Comparison of ENCODE assay signal across 27 mouse cellular contexts in genomic region chr1:194435060-194435459, GRCm38 (mm10).
DNase-seq lines count a peak whose midpoint lies in the region; ATAC-seq and TF ChIP-seq lines count a peak whose summit lies in the region.
"Had no signal": no experiment of that assay in that cellular context is flagged by ENCODE, and none has a peak within 500 bp of the region (broad histone marks: within the 10 kb centered on the region; RNA-seq: fewer than 3 reads in every experiment).

No protein-coding gene starts in this region.

- no peak for TF ChIP-seq CTCF in forebrain, postnatal 0 days (IDR thresholded peaks at IDR 0.05; ENCODE audit: low read depth)

- DNase-seq in forebrain, embryonic 14.5 days (ENCODE audit: low spot score), result peak; percentile 25
- no peak for DNase-seq in forebrain, embryonic 10.5 days (ENCODE audit: extremely low spot score, low spot score)
- DNase-seq in neural tube, embryonic 10.5 days (ENCODE audit: extremely low spot score, low spot score), result no peak
- no peak for DNase-seq in forebrain, postnatal 0 days
- no peak for DNase-seq in limb, embryonic 10.5 days (ENCODE audit: low spot score)
- DNase-seq: adrenal gland, postnatal 10 days; adrenal gland, postnatal 36 days; B cell, adult 2 months; cerebellum, adult 11 months; cerebellum, adult 2 months; cerebellum, adult 9-11 months; cerebellum, postnatal 36 days; gastrocnemius, postnatal 25 days; heart, adult 18-20 months; heart, postnatal 10 days; heart, postnatal 36 days; kidney, adult 11 months had no signal

- no peak overlapping the region for H3K27ac ChIP-seq in forebrain, embryonic 14.5 days (ENCODE audit: low read depth, low read length)
- H3K27ac ChIP-seq in forebrain, embryonic 10.5 days, result no peak overlapping the region
- no peak overlapping the region for H3K27ac ChIP-seq in neural tube, embryonic 14.5 days (ENCODE audit: low read depth, low read length)
- no peak overlapping the region for H3K27ac ChIP-seq in forebrain, postnatal 0 days (ENCODE audit: low read depth, low read length)
- H3K27ac ChIP-seq in limb, embryonic 10.5 days, result no peak overlapping the region
- H3K27ac ChIP-seq: heart, embryonic 15.5 days; hindbrain, embryonic 10.5 days; hindbrain, embryonic 13.5 days; intestine, embryonic 15.5 days had no signal

- no peaks in the 10 kb centered on the region for H3K36me3 ChIP-seq in forebrain, embryonic 14.5 days (ENCODE audit: control insufficient read depth, insufficient read depth, low read length)
- no peaks in the 10 kb centered on the region for H3K36me3 ChIP-seq in forebrain, embryonic 10.5 days (replicated peaks)
- H3K36me3 ChIP-seq in neural tube, embryonic 14.5 days (ENCODE audit: control insufficient read depth, insufficient read depth, low read length), result no peaks in the 10 kb centered on the region
- no peaks in the 10 kb centered on the region for H3K36me3 ChIP-seq in forebrain, postnatal 0 days (ENCODE audit: insufficient read depth)
- H3K36me3 ChIP-seq in limb, embryonic 10.5 days, result no peaks in the 10 kb centered on the region
- H3K36me3 ChIP-seq: G1E; heart, embryonic 12.5 days; heart, embryonic 15.5 days; hindbrain, embryonic 10.5 days; hindbrain, embryonic 13.5 days; intestine, embryonic 15.5 days had no signal

- peak; percentile 50; the same call in 1 of the 2 replicates for ATAC-seq in forebrain, embryonic 14.5 days
- peak; percentile 28; the same call in 1 of the 2 replicates for ATAC-seq in neural tube, embryonic 14.5 days (ENCODE audit: low read depth)
- peak; percentile 58; the same call in 1 of the 2 replicates for ATAC-seq in forebrain, postnatal 0 days
- ATAC-seq: hindbrain, embryonic 16.5 days; intestine, embryonic 15.5 days; Patski had no signal

- H3K9me3 ChIP-seq in forebrain, embryonic 14.5 days (replicated peaks; ENCODE audit: control insufficient read depth, low read length), result no peaks in the 10 kb centered on the region
- no peaks in the 10 kb centered on the region for H3K9me3 ChIP-seq in forebrain, embryonic 10.5 days
- no peaks in the 10 kb centered on the region for H3K9me3 ChIP-seq in neural tube, embryonic 14.5 days (ENCODE audit: control insufficient read depth, low read length)
- no peaks in the 10 kb centered on the region for H3K9me3 ChIP-seq in forebrain, postnatal 0 days (ENCODE audit: low read length)
- H3K9me3 ChIP-seq in limb, embryonic 10.5 days (replicated peaks), result no peaks in the 10 kb centered on the region
- H3K9me3 ChIP-seq: G1E; heart, embryonic 12.5 days; heart, embryonic 15.5 days; hindbrain, embryonic 10.5 days; hindbrain, embryonic 13.5 days; intestine, embryonic 15.5 days had no signal

- WGBS in forebrain, embryonic 14.5 days, result 34% methylated on average over 3 of the region's 3 CpGs
- 81% methylated on average over 3 of the region's 3 CpGs for WGBS in forebrain, embryonic 10.5 days
- 54% methylated on average over 3 of the region's 3 CpGs for WGBS in neural tube, embryonic 14.5 days
- WGBS in forebrain, postnatal 0 days, result 30% methylated on average over 3 of the region's 3 CpGs
- WGBS in limb, embryonic 10.5 days, result 38% methylated on average over 3 of the region's 3 CpGs

- H3K4me2 ChIP-seq in forebrain, embryonic 14.5 days (ENCODE audit: low read length), result no peak overlapping the region
- no peak overlapping the region for H3K4me2 ChIP-seq in neural tube, embryonic 14.5 days (ENCODE audit: low read depth, low read length)
- no peak overlapping the region for H3K4me2 ChIP-seq in forebrain, postnatal 0 days (ENCODE audit: low read depth)
- H3K4me2 ChIP-seq: heart, embryonic 12.5 days; heart, embryonic 15.5 days; hindbrain, embryonic 13.5 days; intestine, embryonic 15.5 days had no signal

- no peak overlapping the region for H3K9ac ChIP-seq in forebrain, embryonic 14.5 days (ENCODE audit: low read length)
- H3K9ac ChIP-seq in neural tube, embryonic 14.5 days (replicated peaks; ENCODE audit: low read depth, low read length), result no peak overlapping the region
- H3K9ac ChIP-seq in forebrain, postnatal 0 days, result no peak overlapping the region
- H3K9ac ChIP-seq: heart, embryonic 12.5 days; heart, embryonic 15.5 days; hindbrain, embryonic 13.5 days; intestine, embryonic 15.5 days had no signal

- H3K4me3 ChIP-seq in forebrain, embryonic 14.5 days (ENCODE audit: low read depth, low read length), result no peak overlapping the region
- no peak overlapping the region for H3K4me3 ChIP-seq in forebrain, embryonic 10.5 days
- H3K4me3 ChIP-seq in neural tube, embryonic 14.5 days (ENCODE audit: low read depth, low read length), result no peak overlapping the region
- H3K4me3 ChIP-seq in forebrain, postnatal 0 days (ENCODE audit: low read depth, low read length), result no peak overlapping the region
- H3K4me3 ChIP-seq in limb, embryonic 10.5 days, result no peak overlapping the region
- H3K4me3 ChIP-seq: heart, embryonic 12.5 days; heart, embryonic 15.5 days; hindbrain, embryonic 10.5 days; hindbrain, embryonic 13.5 days; intestine, embryonic 15.5 days had no signal

- H3K27me3 ChIP-seq in forebrain, embryonic 14.5 days (replicated peaks; ENCODE audit: control insufficient read depth, insufficient read depth, low read length), result no peaks in the 10 kb centered on the region
- no peaks in the 10 kb centered on the region for H3K27me3 ChIP-seq in forebrain, embryonic 10.5 days (ENCODE audit: poor library complexity, severe bottlenecking)
- no peaks in the 10 kb centered on the region for H3K27me3 ChIP-seq in neural tube, embryonic 14.5 days (ENCODE audit: control insufficient read depth, insufficient read depth, low read length)
- no peaks in the 10 kb centered on the region for H3K27me3 ChIP-seq in forebrain, postnatal 0 days (ENCODE audit: insufficient read depth, low read length)
- H3K27me3 ChIP-seq in limb, embryonic 10.5 days (ENCODE audit: low read depth, poor library complexity, severe bottlenecking), result no peaks in the 10 kb centered on the region
- H3K27me3 ChIP-seq: CH12.LX; heart, embryonic 12.5 days; heart, embryonic 15.5 days; hindbrain, embryonic 13.5 days; intestine, embryonic 15.5 days had no signal

- no peaks in the 10 kb centered on the region for H3K4me1 ChIP-seq in forebrain, embryonic 14.5 days (ENCODE audit: control insufficient read depth, insufficient read depth, low read length)
- H3K4me1 ChIP-seq in forebrain, embryonic 10.5 days, result 0 out of 2 replicates have a peak, but pooled peaks cover 4% of the 10 kb centered on the region
- H3K4me1 ChIP-seq in neural tube, embryonic 14.5 days (ENCODE audit: control insufficient read depth, insufficient read depth, low read length), result no peaks in the 10 kb centered on the region
- H3K4me1 ChIP-seq in forebrain, postnatal 0 days (ENCODE audit: insufficient read depth), result no peaks in the 10 kb centered on the region
- H3K4me1 ChIP-seq in limb, embryonic 10.5 days, result peaks cover 18% of the 10 kb centered on the region
- H3K4me1 ChIP-seq: heart, embryonic 12.5 days; heart, embryonic 15.5 days; hindbrain, embryonic 10.5 days; intestine, embryonic 15.5 days had no signal
